Mouse (Mus musculus) ES-E14 (cell line): ENCODE data around the gene Amdhd2.

Source experiments
- CHD2 ChIP-seq: IDR thresholded peaks from 2 replicates; pipeline ENCODE4 v1.6.1; 2014; ENCODE audit warnings: mild to moderate bottlenecking, low read depth, low read length, inconsistent platforms
- HCFC1 ChIP-seq: IDR thresholded peaks from 2 replicates; pipeline ENCODE4 v1.6.1; 2012; ENCODE audit warnings: low read length, inconsistent platforms, borderline replicate concordance; ENCODE audit not compliant: insufficient read depth
- MAFK ChIP-seq: IDR thresholded peaks from 2 replicates; pipeline ENCODE4 v1.6.1; 2014; ENCODE audit warnings: mild to moderate bottlenecking, low read depth, low read length, inconsistent platforms; ENCODE audit not compliant: insufficient read depth
- ZNF384 ChIP-seq: IDR thresholded peaks from 2 replicates; pipeline ENCODE4 v1.6.1; 2012; ENCODE audit warnings: low read depth, low read length, inconsistent platforms

DNA sequence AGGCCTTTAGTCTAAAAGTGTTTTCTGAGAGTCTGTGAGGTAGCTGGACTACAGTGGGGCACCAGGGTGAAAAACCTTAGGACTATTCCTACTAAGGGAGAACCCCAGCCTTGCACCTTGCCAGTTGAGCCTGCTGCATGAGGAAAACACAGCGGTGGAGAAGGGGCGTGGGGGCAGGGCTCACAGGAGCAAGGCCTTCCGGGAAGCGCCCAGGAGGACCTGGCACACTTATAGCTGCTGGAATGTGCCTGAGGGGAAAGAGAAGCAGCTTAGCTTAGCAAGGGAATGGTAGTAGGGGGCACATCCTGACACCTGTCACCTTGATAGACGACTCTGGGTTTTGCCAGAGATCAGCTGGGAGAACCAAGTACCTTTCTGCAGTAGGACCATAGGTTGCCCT is 2.1 kb downstream of the Amdhd2 start:
- no peak for TF ChIP-seq CHD2
- TF ChIP-seq MAFK, result no peak
- no peak for TF ChIP-seq HCFC1
- no peak for TF ChIP-seq ZNF384
